Comparison of ENCODE assay signal across 18 mouse cellular contexts in the genomic region with DNA sequence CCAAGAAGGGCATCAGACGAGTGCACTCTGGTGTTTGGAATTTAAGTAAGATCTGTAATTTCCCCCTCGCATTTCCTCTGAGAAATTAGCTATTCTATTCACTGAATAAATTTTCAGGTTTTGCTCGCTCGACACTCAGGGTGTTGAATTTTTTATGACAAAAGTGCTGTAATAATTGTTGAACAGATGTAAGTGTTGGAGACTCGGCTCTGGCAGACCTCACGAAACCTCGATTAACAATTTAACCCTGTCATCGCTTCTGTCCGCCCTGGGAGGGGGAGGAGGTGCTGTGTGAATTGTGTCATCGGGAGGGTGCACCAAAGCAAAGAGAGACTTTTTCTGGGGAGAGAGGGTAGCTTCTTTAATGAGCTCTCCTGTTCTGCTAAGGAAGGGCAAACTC.
DNase-seq lines count a peak whose midpoint lies in the region; ATAC-seq lines count a peak whose summit lies in the region.
"Had no signal": no experiment of that assay in that cellular context is flagged by ENCODE, and none has a peak within 500 bp of the region (broad histone marks: within the 10 kb centered on the region; RNA-seq: fewer than 3 reads in every experiment).

No protein-coding gene starts in this region.

- 0 out of 2 replicates have a peak overlapping the region, but pooled peaks have one; percentile 37 for H3K27ac ChIP-seq in forebrain, embryonic 12.5 days
- no peak overlapping the region for H3K27ac ChIP-seq in forebrain, embryonic 10.5 days
- no peak overlapping the region for H3K27ac ChIP-seq in heart, embryonic 13.5 days (replicated peaks)
- no peak overlapping the region for H3K27ac ChIP-seq in neural tube, embryonic 13.5 days (replicated peaks)
- H3K27ac ChIP-seq in neural tube, embryonic 15.5 days (replicated peaks), result no peak overlapping the region
- H3K27ac ChIP-seq in midbrain, embryonic 15.5 days, result peak overlapping the region; percentile 43; the same call in 1 of the 2 replicates
- H3K27ac ChIP-seq: left cerebral cortex, adult 2 months; liver, embryonic 13.5 days had no signal

- H3K9me3 ChIP-seq in forebrain, embryonic 12.5 days, result no peaks in the 10 kb centered on the region
- H3K9me3 ChIP-seq in forebrain, embryonic 10.5 days, result peaks cover 3% of the 10 kb centered on the region; the same call in 1 of the 2 replicates
- H3K9me3 ChIP-seq in heart, embryonic 13.5 days, result 0 out of 2 replicates have a peak, but pooled peaks cover 6% of the 10 kb centered on the region
- H3K9me3 ChIP-seq in neural tube, embryonic 13.5 days, result no peaks in the 10 kb centered on the region
- no peaks in the 10 kb centered on the region for H3K9me3 ChIP-seq in neural tube, embryonic 15.5 days (replicated peaks)
- H3K9me3 ChIP-seq in midbrain, embryonic 15.5 days, result no peaks in the 10 kb centered on the region
- H3K9me3 ChIP-seq: embryonic facial prominence, embryonic 10.5 days; liver, embryonic 13.5 days had no signal

- H3K36me3 ChIP-seq in forebrain, embryonic 12.5 days (replicated peaks), result no peaks in the 10 kb centered on the region
- no peaks in the 10 kb centered on the region for H3K36me3 ChIP-seq in forebrain, embryonic 10.5 days (replicated peaks)
- H3K36me3 ChIP-seq in heart, embryonic 13.5 days, result no peaks in the 10 kb centered on the region
- no peaks in the 10 kb centered on the region for H3K36me3 ChIP-seq in neural tube, embryonic 13.5 days
- H3K36me3 ChIP-seq in neural tube, embryonic 15.5 days, result no peaks in the 10 kb centered on the region
- H3K36me3 ChIP-seq in midbrain, embryonic 15.5 days (replicated peaks), result no peaks in the 10 kb centered on the region
- H3K36me3 ChIP-seq: embryonic facial prominence, embryonic 10.5 days; liver, embryonic 13.5 days had no signal

- ATAC-seq in forebrain, embryonic 12.5 days (ENCODE audit: low FRiP score), result 0 out of 2 replicates have a peak, but pooled peaks have one; percentile 11
- ATAC-seq in heart, embryonic 13.5 days (ENCODE audit: extremely low read depth, insufficient number of reproducible peaks, low FRiP score, low TSS enrichment), result no peak
- no peak for ATAC-seq in neural tube, embryonic 13.5 days (ENCODE audit: low read depth)
- ATAC-seq in neural tube, embryonic 15.5 days (ENCODE audit: low FRiP score), result no peak
- ATAC-seq in midbrain, embryonic 15.5 days (replicated peaks), result no peak; the same call in 1 of the 2 replicates

- 37% methylated on average over 10 of the region's 10 CpGs for WGBS in forebrain, embryonic 12.5 days
- WGBS in forebrain, embryonic 10.5 days, result 50% methylated on average over 10 of the region's 10 CpGs
- 15% methylated on average over 10 of the region's 10 CpGs for WGBS in heart, embryonic 13.5 days
- 25% methylated on average over 10 of the region's 10 CpGs for WGBS in neural tube, embryonic 13.5 days
- 24% methylated on average over 10 of the region's 10 CpGs for WGBS in neural tube, embryonic 15.5 days
- 28% methylated on average over 10 of the region's 10 CpGs for WGBS in midbrain, embryonic 15.5 days

- peaks cover 11% of the 10 kb centered on the region for H3K27me3 ChIP-seq in forebrain, embryonic 12.5 days
- H3K27me3 ChIP-seq in forebrain, embryonic 10.5 days (ENCODE audit: poor library complexity, severe bottlenecking), result peaks cover 33% of the 10 kb centered on the region
- H3K27me3 ChIP-seq in heart, embryonic 13.5 days (replicated peaks), result peaks cover 50% of the 10 kb centered on the region
- H3K27me3 ChIP-seq in neural tube, embryonic 13.5 days, result peaks cover 28% of the 10 kb centered on the region
- peaks cover 9% of the 10 kb centered on the region for H3K27me3 ChIP-seq in neural tube, embryonic 15.5 days (replicated peaks)
- no peaks in the 10 kb centered on the region for H3K27me3 ChIP-seq in midbrain, embryonic 15.5 days (replicated peaks)

- no peak overlapping the region for H3K9ac ChIP-seq in forebrain, embryonic 12.5 days
- no peak overlapping the region for H3K9ac ChIP-seq in heart, embryonic 13.5 days
- H3K9ac ChIP-seq in neural tube, embryonic 13.5 days, result no peak overlapping the region
- H3K9ac ChIP-seq in neural tube, embryonic 15.5 days (replicated peaks), result no peak overlapping the region
- H3K9ac ChIP-seq in midbrain, embryonic 15.5 days, result no peak overlapping the region
- H3K9ac ChIP-seq: liver, embryonic 13.5 days; lung, embryonic 14.5 days had no signal

- H3K4me1 ChIP-seq in forebrain, embryonic 12.5 days, result peaks cover 17% of the 10 kb centered on the region
- H3K4me1 ChIP-seq in forebrain, embryonic 10.5 days, result peaks cover 16% of the 10 kb centered on the region
- peaks cover 15% of the 10 kb centered on the region for H3K4me1 ChIP-seq in heart, embryonic 13.5 days
- peaks cover 28% of the 10 kb centered on the region for H3K4me1 ChIP-seq in neural tube, embryonic 13.5 days (replicated peaks)
- H3K4me1 ChIP-seq in neural tube, embryonic 15.5 days, result peaks cover 18% of the 10 kb centered on the region
- peaks cover 12% of the 10 kb centered on the region for H3K4me1 ChIP-seq in midbrain, embryonic 15.5 days
- H3K4me1 ChIP-seq: liver, embryonic 13.5 days had no signal

- DNase-seq in forebrain, embryonic 10.5 days (ENCODE audit: extremely low spot score, low spot score), result no peak
- no peak for DNase-seq in heart, adult 18-20 months
- no peak for DNase-seq in adrenal gland, postnatal 4 days (ENCODE audit: low spot score in 2 of 2)
- DNase-seq: adrenal gland, postnatal 10 days; cerebellum, adult 9-11 months; gastrocnemius, postnatal 25 days; kidney, adult 18-20 months; liver, embryonic 13.5 days; lung, postnatal 4 days had no signal

- no peak overlapping the region; the same call in 1 of the 2 replicates for H3K4me2 ChIP-seq in forebrain, embryonic 12.5 days
- peak overlapping the region; percentile 45 for H3K4me2 ChIP-seq in heart, embryonic 13.5 days
- H3K4me2 ChIP-seq in neural tube, embryonic 13.5 days, result peak overlapping the region; percentile 16; the same call in 1 of the 2 replicates
- no peak overlapping the region for H3K4me2 ChIP-seq in neural tube, embryonic 15.5 days
- no peak overlapping the region for H3K4me2 ChIP-seq in midbrain, embryonic 15.5 days
- H3K4me2 ChIP-seq: liver, embryonic 13.5 days; lung, embryonic 14.5 days had no signal

- no peak overlapping the region for H3K4me3 ChIP-seq in forebrain, embryonic 12.5 days (replicated peaks)
- H3K4me3 ChIP-seq in forebrain, embryonic 10.5 days, result no peak overlapping the region
- no peak overlapping the region for H3K4me3 ChIP-seq in heart, embryonic 13.5 days
- H3K4me3 ChIP-seq in neural tube, embryonic 13.5 days, result no peak overlapping the region
- H3K4me3 ChIP-seq in neural tube, embryonic 15.5 days (replicated peaks), result no peak overlapping the region
- no peak overlapping the region for H3K4me3 ChIP-seq in midbrain, embryonic 15.5 days
- H3K4me3 ChIP-seq: left cerebral cortex, adult 2 months; liver, embryonic 13.5 days; myocyte had no signal

Comparison
In these comparisons a context has a peak if more than half of its experiments do, and no peak if none do; other contexts are left out.
1. H3K27ac ChIP-seq: peak in forebrain, embryonic 12.5 days (single experiment) and midbrain, embryonic 15.5 days (single experiment); none in forebrain, embryonic 10.5 days (single experiment), heart, embryonic 13.5 days (single experiment), neural tube, embryonic 13.5 days (single experiment) and neural tube, embryonic 15.5 days (single experiment).
2. H3K4me2 ChIP-seq: peak in heart, embryonic 13.5 days (single experiment) and neural tube, embryonic 13.5 days (single experiment); none in forebrain, embryonic 12.5 days (single experiment), neural tube, embryonic 15.5 days (single experiment) and midbrain, embryonic 15.5 days (single experiment).